Mouse (Mus musculus) heart, postnatal 36 days (tissue): ENCODE measurements around the gene Pam16. TPM values are rescaled to one million over a fixed set of nuclear protein-coding genes. Genes with fewer than 3 reads are reported as not detected.
A peak's percentile ranks its signal among the peaks of the same experiment; 100 is the strongest.
"Not testable (repeated sequence)": the region's sequence is repeated elsewhere in the genome, so short reads cannot be mapped to it uniquely, and the experiment has no call there.

Experiments
- DNase-seq, 2 experiments: peaks; one replicate each; pipeline ENCODE4 v3.0.0; 2021 to 2022
- intact Hi-C: fragments of 180-260 bp; cut with DNase I; formaldehyde crosslinking; loops from one replicate; pipeline ENCODE4 v1.15.1; 2025
- total RNA-seq, 2 experiments: library from RNA; stranded (reverse); gene quantifications; 2 replicates each; pipeline ENCODE4 v1.2.3; 2021

The Pam16 gene
- total RNA-seq, 2 experiments from 2014 or later, result 134 to 150 TPM

DNA sequence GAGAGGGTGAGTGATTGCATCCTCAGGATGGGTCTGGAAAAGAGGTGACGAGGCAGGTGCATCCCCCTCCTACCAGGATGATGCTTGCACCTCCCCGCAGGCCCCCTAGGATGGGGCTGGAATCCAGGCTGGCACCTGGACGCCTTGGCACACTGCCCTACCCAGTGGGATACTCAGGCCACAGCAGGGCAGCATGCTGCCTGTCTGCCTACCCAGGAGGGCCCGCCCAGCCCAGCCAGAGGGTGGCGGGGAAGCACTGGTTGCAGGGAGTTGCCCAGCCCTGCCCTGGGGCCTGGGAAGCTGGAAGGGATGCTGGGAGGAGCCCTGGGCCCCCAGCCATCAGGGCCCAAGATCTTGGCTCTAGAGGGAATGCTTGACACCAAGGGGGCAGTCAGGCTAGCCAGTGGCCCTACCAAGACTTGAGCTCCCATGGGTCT is 29.2 kb downstream of the Pam16 start:
- DNase-seq, result peak; percentile 48 to 55
- intact Hi-C loops, result no loop called here

DNA sequence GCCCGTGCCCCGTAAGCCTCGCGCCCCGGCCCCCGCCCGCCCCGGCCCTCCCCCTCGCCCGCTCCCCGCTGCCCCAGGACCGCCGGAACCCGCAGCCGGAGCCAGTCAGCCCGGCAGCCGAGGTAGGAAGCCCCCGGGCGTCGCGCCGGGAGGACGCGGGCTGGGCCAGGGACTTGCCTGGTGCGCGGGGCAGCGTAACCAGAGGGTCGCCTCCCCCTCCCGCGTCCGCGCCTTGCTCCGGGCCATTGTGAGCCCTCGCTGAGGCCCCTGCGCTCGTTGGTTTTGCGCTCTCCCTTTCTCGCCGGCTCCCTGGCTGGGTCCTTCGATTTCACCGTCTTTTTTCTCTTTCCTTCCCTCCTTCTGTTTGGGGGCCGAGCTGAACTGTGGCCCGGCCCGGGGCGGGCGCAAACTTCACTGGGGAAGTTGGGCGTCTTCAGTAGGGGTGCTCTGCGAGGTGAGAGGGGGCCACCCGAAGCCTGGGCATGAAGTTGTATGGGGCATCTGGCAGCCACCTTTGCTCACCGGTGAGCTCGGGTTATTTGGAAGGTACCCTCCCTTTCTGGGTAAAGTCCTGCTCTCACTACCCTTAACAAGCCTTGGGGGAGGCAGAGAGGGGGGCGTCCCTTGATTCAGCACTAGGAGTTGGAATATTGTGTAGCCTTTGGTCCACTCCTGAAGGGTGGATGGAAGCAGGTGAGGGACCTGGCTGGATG is 29.8 kb downstream of the Pam16 start:
- intact Hi-C loops, result no loop called here

DNA sequence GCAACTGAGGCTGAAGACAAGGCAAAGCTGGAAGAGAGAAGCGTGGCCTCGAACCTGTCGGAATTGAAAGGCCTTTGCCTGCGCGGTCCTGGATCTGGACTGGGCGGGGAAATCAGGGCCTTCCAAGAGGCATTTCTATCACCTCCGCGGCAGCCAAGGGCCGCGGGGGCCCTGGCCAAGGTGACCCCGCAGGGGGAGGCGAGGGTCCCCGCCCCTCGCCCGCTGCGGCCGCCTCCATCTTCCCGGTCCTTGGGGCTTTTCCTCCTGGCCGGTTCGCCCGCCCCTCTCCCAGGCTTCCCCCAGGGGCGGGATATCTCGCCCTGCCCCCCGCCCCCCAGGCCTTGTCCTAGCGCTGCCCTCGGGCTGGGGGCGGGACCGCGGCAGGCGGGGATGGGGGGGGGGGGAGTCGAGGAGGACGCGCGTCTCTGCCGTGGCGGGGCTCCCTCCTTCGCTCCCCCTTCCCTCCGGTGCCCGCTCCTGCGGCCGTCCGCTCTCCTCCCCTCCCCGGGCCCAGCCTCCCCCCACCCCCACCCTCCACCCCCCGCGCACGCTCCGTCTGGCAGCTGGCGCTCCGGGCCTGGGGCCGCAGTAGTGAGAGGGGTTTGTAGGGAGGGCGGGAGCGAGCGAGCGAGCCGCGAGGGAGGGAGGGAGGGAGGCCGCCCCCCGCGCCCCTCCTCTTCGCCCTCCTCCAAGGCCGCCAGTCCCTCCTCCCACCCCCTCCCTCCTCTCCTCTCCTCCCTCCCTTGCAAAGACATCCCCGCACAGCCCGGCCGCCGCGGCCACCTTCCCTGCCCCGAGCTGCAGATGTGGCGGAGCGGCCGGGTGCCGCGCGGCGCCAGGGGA is 30.6 kb downstream of the Pam16 start, which contains the start of gene Glis2:
Gene Glis2 (plus strand): TSS at position 743 of the 843 bp plus-strand sequence.
- intact Hi-C loops, result loop anchor here (2.0 kb wide), 1 partner anchor 13 kb away; no protein-coding TSS in a partner anchor
- peak; percentile 64 to 79 for DNase-seq

More for the DNA sequence above, 29.8 kb downstream of the Pam16 start:
- no peak for DNase-seq

DNA sequence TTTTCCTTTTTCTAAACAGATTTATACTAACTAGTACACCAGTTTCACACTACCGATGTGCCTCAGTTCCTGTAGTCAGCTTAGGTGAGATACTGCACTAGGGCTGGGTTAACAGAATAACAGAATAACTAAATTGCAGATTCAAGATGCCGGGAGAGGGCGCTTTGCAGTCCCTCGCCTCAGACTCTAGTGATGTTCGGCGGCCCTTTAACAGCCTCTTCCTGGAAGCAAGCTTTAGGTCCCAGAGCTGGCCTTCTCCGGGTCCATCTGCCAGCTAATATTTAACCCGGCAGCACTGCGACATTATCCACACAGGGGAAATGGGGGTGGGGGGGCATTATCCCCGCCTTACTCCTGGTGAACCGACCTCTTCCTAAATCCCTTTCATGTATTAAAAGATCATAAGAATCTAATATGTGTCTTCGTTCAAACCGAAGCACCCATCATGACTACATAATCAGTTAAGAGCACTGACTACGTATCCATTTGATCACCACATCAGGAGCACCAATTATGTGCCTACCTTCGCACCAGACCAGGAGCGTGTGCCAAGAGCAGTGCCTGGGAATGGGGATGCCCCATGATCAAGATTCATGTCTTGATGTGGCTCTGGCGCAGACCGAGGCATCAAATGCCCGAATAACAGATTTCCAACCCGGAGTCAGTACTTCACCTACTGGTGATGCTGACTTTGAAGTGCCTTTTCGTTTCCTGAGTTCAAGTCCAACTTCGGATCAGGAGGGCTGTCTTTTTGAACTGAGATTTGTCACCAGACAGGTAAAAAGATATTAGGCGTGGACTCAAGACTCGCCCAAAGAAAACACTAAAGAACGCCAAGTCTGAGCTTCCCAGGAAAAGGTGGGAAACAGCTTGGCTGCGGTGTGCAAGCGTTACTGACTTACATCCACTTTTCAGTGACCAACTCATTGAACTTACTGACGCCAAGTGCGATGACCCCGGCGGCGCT is 31.6 kb downstream of the Pam16 start:
- intact Hi-C loops, result loop anchor here (2.0 kb wide), 1 partner anchor 14 kb away; no protein-coding TSS in a partner anchor
- peak; percentile 60 to 65 for DNase-seq

DNA sequence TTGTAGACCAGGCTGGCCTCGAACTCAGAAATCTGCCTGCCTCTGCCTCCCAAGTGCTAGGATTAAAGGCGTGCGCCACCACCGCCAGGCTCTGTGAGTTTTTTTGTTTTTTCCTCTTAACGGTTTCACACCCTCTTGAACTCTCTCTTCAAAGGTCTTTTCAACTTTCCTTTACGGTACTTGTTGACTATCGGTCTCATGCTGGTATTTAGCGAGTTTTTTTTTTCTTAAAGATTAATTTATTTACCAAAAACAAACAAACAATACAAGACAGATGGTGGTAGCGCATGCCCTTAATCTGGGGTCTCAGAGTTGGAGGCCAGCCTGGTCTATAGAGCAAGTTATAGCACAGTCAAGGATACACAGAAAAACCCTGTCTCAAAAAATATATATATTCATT is 34.6 kb downstream of the Pam16 start:
- no peak for DNase-seq
- intact Hi-C loops, result no loop called here

DNA sequence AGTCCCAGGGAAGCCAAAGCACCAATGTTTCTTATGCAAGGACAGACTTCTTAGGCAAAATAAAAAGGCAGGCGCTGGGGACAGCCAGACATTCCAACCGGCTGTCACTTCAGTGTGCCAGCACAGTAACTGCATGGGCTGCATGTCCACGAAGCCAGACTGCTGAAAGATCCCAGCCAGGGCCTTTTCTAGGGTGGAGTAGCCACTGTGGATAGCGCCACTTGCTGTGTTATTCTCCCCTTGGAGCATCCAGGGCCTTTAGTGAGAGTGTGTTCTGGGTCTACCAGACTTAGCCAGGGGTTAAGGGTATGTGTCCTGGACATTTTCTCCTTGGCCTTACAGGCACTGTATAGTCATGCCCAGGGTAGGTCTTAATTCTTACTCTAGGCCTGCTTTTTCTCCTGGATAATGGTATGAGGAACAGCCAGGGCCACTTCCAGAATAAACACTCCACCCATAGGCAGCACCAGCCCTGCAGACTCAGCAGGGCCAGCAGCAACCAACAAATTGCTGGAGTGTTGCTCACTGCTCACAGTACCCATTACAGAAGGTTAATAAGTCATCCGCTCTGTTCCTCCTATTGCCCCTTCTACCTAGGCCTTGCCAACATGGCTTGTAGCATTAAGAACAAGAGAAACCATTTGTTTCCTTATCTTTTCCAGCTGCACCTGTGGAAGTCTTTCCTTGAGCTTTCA is 37.1 kb downstream of the Pam16 start:
- peak in 1 of 2 experiments; percentile 42 for DNase-seq
- intact Hi-C loops, result loop anchor here (2.0 kb wide), 1 partner anchor 19 kb away; no protein-coding TSS in a partner anchor

DNA sequence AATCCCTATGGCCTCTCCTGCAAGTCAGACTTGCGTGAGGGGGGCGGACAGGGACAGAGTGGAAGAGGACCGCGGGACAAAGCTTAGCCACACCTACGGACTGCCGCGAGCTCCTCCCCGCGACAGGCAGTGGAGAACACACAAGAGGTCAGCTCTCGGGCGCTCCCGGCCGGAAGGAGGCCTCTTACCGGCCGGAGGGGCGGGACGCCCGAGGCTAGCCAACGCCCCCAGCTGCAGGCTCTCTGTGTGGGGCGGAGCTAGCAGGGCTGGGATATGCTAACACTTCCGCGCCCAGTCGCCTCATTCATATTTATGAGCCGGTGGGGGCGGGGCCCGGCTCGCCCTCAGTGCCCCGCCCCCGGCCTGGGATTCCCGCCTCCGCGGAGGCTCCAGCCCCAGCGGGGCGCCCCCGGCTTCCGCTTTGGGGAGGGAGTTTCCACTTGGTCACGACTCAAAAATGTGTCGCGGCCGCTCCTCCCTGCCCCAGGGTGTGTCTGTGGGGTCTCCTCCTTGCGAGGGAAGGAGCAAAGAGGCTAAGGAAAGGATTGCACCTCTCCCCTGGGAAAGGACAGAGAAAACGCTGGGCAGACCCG is 38.2 kb downstream of the Pam16 start:
- intact Hi-C loops, result loop anchor here (2.0 kb wide), 1 partner anchor 18 kb away; no protein-coding TSS in a partner anchor
- DNase-seq, result peak; percentile 96 to 97

DNA sequence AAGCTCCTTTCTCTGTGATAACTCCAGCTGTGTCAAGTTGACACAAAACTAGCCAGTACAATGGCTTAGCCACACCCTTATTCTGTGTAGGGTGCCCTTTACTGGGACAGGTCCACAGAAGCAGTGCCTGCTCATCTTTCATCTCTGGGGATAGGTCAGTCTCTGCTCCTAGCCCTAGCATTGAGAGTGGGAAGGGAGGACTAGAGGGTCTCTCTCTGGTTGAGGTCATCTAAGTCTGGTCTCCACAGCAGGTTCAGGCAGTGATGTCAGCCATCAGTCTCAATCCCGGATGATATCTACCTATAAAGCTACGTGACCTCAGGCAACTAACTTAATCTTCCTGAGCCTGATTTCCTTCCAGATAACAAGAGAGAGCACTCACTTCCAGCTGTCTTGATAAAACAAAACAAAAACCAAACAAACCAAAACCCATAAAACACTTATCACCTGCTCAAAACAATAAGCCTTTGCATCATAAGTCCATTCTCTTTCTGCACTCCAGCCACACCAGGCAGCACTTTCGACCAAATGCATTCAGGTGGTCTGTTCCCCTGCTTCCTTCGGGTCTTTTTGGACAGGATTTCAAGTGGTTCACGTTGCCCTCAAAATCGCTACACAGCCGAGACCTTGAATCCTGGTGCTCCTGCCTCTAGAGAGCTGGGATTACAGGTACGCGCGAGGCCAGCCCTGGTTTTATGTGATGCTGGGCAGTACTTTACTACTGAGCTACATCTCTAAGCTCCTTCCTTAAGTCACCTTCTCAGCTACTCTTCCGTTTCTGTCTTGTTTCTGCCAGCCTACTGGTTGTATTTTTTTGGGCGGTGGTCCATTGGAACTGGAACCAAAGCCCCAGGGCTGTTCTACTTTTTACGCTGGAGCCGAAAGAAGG is 38.9 kb downstream of the Pam16 start:
- no peak for DNase-seq
- intact Hi-C loops, result loop anchor here (2.0 kb wide), 1 partner anchor 17 kb away; no protein-coding TSS in a partner anchor

DNA sequence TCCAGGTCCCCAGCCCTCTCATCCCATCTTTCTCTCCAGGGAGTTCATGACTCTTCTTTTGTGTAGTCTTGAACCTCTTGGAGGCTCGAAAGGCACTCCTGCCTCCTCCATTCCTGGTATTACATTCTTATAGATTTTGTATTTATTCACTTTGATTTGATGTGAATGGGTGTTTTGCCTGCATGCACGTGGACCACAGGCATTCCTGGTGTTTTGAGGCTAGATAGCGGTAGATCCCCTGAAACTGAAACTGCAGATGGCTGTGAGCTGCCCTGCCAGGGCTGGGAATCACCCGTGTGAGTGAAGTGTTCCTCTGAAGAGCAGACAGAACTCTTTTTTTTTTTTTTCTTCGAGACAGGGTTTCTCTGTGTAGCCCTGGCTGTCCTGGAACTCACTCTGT is 40.4 kb downstream of the Pam16 start:
- DNase-seq, result no peak
- intact Hi-C loops, result no loop called here

DNA sequence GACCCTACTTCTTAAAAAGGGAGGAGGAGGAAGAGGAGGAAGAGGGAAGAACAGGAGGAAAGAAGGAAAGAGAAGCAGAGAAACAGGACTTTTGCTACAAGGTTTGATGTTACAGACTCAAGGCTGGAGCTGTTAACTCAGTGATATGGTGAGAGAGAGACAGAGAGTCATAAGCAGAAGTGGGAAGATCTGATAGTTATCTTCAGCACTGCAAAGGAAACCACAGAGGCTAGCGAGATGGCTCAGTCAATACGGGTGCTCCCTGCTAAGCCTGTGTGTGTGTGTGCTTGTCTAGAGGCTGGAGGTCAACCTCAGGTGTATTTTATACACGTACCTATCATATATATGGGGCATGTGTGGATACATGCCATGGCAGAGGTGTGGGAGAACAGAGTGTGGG is 41.0 kb downstream of the Pam16 start:
- DNase-seq, result no peak
- intact Hi-C loops, result no loop called here

DNA sequence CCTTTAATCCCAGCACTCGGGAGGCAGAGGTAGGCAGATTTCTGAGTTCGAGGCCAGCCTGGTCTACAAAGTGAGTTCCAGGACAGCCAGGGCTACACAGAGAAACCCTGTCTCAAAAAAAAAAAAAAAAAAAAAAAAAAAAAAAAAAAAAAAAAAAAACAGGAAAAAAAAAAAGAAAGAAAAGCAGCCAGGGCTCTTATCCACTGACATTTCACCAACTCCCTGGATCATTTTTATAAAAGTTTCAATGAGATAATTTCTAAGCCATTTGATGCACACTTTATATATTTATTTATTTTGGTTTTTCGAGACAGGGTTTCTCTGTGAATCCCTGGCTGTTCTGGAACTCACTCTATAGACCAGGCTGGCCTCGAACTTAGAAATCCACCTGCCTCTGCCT is 43.6 kb downstream of the Pam16 start:
- DNase-seq, intact Hi-C loops: not testable (repeated sequence)

DNA sequence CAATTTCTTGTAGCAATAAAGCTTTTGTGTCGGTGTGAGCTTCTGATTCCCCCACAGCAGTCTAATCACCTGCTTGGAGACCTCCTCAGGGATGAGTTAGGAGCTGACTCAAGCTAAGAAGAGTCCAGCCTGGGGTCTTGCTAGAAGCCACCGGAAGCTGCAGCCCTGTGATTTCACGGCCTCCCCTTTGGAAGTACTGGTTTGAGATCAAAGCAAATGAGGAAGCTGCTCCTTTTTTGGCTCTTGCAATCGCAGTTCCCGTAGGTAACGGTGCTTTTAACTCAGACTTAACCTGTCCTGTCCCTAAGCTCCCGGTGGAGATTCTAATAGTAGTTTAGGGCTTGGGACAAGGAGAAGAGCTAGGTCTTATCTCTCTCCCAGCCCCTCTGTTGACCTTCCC is 46.2 kb downstream of the Pam16 start:
- intact Hi-C loops, result no loop called here
- DNase-seq, result no peak

DNA sequence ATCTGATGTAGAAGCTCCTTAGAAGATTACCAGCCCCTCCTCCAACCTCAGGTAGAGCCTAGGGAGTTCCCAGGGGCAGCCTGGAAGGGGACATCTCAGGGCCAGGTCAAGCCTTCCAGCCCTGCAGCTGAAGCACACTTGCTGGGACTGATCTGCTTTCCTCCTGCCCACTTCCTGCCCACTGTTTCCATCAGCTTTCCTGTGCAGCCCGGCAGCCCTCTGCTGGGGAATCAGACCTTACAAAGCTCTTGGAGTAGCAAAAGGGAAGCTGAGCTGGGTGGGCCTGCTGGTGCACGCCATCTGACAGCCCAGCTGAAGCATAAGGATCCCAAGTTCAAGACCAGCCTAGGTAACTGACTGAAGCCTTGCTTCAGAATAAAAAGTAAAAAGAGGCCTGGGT is 47.9 kb downstream of the Pam16 start:
- no peak for DNase-seq
- intact Hi-C loops, result no loop called here

DNA sequence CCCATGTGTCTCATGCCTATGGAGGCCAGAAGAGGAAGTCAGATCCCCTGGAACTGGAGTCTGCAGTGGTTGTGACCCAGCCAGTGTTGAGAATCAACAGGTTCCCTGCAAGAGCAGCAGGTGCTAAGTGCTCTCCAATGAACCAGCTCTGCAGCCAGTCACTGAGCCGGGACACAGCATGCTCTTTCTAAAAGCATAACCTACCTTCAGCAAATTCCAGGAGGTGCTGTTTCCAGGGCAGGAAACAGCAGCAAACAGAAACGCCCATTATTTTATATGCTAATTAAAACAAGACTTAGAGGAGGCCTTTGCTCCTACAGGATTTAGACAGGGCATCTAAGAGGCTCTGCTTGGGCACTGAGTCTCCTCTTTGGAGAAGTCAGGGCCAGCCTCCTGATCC is 48.8 kb downstream of the Pam16 start:
- intact Hi-C loops, result no loop called here

DNA sequence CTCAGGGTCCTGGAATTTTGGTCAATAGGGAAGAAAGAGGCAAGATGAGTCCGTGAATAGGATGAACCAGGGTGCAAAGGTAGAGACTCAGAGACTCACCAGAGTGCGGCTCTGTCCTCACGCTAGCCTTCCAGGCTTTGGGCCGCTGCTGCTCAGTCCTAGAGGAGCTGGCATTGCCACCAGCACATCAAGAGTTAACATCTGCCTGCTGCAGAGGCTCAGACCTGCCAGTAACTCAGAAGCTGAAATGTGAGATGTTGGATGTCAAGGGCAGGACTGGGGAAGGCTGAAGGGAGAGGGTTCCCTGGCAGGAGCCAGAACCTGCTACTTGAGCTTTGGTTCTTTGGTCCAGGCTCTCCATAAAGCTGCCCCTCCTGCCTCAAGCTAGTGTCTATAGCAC is 54.1 kb downstream of the Pam16 start:
- intact Hi-C loops, result no loop called here
- DNase-seq, result no peak

More for the DNA sequence above, 48.8 kb downstream of the Pam16 start:
- no peak for DNase-seq

DNA sequence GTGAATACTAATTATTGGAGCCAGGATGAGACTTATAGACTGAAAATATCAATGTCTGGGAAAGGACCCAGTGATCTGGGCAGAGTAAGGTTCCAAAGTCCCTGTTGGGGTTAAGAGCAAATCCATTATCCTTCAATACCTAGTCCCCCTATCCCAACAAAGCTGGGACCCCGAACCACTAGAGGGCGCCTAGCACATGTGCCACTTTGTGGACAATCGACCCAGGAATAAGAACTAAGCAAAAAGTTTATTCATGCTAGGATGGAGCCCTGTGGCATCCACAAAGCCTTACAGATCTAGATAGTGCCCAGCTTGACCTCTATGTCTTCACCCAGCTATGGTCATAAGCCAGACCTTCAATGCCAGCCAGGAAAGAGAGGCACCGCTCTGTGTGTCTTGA is 56.9 kb downstream of the Pam16 start:
- peak; percentile 87 to 92 for DNase-seq
- intact Hi-C loops, result loop anchor here (1.0 to 5.0 kb wide), 4 partner anchors 17 to 99 kb away; no protein-coding TSS in a partner anchor
